Mouse (Mus musculus) embryonic fibroblast, embryonic 13.5 days (primary cell): Measurements from ENCODE around the gene Bmpr1a.

ENCODE experiments used
- CTCF ChIP-seq: IDR thresholded peaks from 2 replicates; pipeline ENCODE4 v1.5.1; 2011; ENCODE audit warnings: mild to moderate bottlenecking, control low read depth, low read length, moderate library complexity, borderline replicate concordance; ENCODE audit not compliant: insufficient read depth
- POLR2A ChIP-seq: IDR thresholded peaks from 2 replicates; pipeline ENCODE4 v1.6.1; 2011; ENCODE audit warnings: low read depth, mild to moderate bottlenecking, control low read depth, low read length, moderate library complexity

- TF ChIP-seq CTCF (no peak), POLR2A (no peak)
Observed at GRCm38 (mm10) chr14:34397871-34398270, 105.3 kb downstream of the Bmpr1a start.
